Mouse (Mus musculus) heart, embryonic 13.5 days (tissue): ENCODE measurements at regions not wholly inside any gene's neighbourhood (a gene's known extent, or its start where the extent isn't known, plus 50 kb on each side); places are given as distances from the start of the nearest gene placed in this dataset.

Experiments used
- ATAC-seq: fragments of 200-750 bp; cut with Nextera tagmentation; 2 replicates; pipeline ENCODE4 v1.8.0; 2017; ENCODE audit warnings: moderate TSS enrichment; ENCODE audit not compliant: insufficient number of reproducible peaks, low FRiP score, low TSS enrichment; ENCODE audit errors: extremely low read depth
- H3K27ac ChIP-seq: fragments of 300-500 bp; sonication (generic); replicated peaks from 2 replicates; pipeline ENCODE4 v1.5.1; 2015; ENCODE audit warnings: moderate library complexity, mild to moderate bottlenecking, inconsistent platforms
- H3K27me3 ChIP-seq: fragments of 300-500 bp; sonication (generic); replicated peaks from 2 replicates; pipeline ENCODE4 v1.6.1; 2015; ENCODE audit warnings: mild to moderate bottlenecking, inconsistent platforms
- H3K36me3 ChIP-seq: fragments of 300-500 bp; sonication (generic); 2 replicates; pipeline ENCODE4 v1.6.1; 2015; ENCODE audit warnings: mild to moderate bottlenecking, inconsistent platforms
- H3K4me1 ChIP-seq: fragments of 300-500 bp; sonication (generic); 2 replicates; pipeline ENCODE4 v1.6.1; 2015; ENCODE audit warnings: inconsistent platforms
- H3K4me2 ChIP-seq: fragments of 300-500 bp; sonication (generic); 2 replicates; pipeline ENCODE4 v1.6.1; 2015; ENCODE audit warnings: inconsistent platforms, mild to moderate bottlenecking, moderate library complexity
- H3K4me3 ChIP-seq: fragments of 300-500 bp; sonication (generic); 2 replicates; pipeline ENCODE4 v1.5.1; 2015; ENCODE audit warnings: moderate library complexity, mild to moderate bottlenecking, inconsistent platforms
- H3K9ac ChIP-seq: fragments of 300-500 bp; sonication (generic); 2 replicates; pipeline ENCODE4 v1.6.1; 2015; ENCODE audit warnings: inconsistent platforms, mild to moderate bottlenecking, moderate library complexity
- H3K9me3 ChIP-seq: fragments of 300-500 bp; sonication (generic); 2 replicates; pipeline ENCODE4 v1.6.1; 2016; ENCODE audit warnings: inconsistent platforms
- WGBS: fragments of 180-500 bp; shearing (Covaris S2); methylation state at CpG from one replicate; pipeline ENCODE4 v1.1.7; 2015; ENCODE audit warnings: mixed read lengths; 5-methylcytosine and 5-hydroxymethylcytosine counted together

GRCm38 (mm10) chr8:115856816-115857215, 149.2 kb upstream of the Maf start:
- 84% methylated on average over 10 of the region's 10 CpGs for WGBS
- ATAC-seq = no peak
- no peaks in the 10 kb centered on the region for H3K36me3 ChIP-seq

GRCm38 (mm10) chr8:115855934-115856629, 148.5 kb upstream of the Maf start:
- Histone ChIP-seq H3K27ac (no peak overlapping the region), H3K4me1 (no peaks in the 10 kb centered on the region), H3K4me2 (no peak overlapping the region), H3K4me3 (no peak overlapping the region), H3K9me3 (no peaks in the 10 kb centered on the region), H3K36me3 (no peaks in the 10 kb centered on the region), H3K27me3 (no peaks in the 10 kb centered on the region), H3K9ac (no peak overlapping the region)
- 79% methylated on average over 8 of the region's 8 CpGs for WGBS
- ATAC-seq = no peak

More at GRCm38 (mm10) chr8:115856816-115857215, 149.2 kb upstream of the Maf start:
- H3K27ac ChIP-seq = no peak overlapping the region
- no peak overlapping the region for H3K9ac ChIP-seq
- H3K4me3 ChIP-seq = no peak overlapping the region
- H3K4me1 ChIP-seq = no peaks in the 10 kb centered on the region
- no peaks in the 10 kb centered on the region for H3K9me3 ChIP-seq
- no peak overlapping the region for H3K4me2 ChIP-seq
- H3K27me3 ChIP-seq = no peaks in the 10 kb centered on the region

- Histone ChIP-seq H3K36me3 (no peaks in the 10 kb centered on the region), H3K9me3 (no peaks in the 10 kb centered on the region), H3K27me3 (no peaks in the 10 kb centered on the region), H3K4me3 (no peak overlapping the region), H3K4me2 (no peak overlapping the region), H3K4me1 (no peaks in the 10 kb centered on the region), H3K27ac (no peak overlapping the region), H3K9ac (no peak overlapping the region)
- no peak for ATAC-seq
- 77% methylated on average over 9 of the region's 9 CpGs for WGBS
Observed at GRCm38 (mm10) chr8:115854209-115854900, 146.8 kb upstream of the Maf start.

- Histone ChIP-seq H3K27me3 (no peaks in the 10 kb centered on the region), H3K9me3 (no peaks in the 10 kb centered on the region), H3K9ac (no peak overlapping the region), H3K4me2 (no peak overlapping the region), H3K4me1 (no peaks in the 10 kb centered on the region), H3K27ac (no peak overlapping the region), H3K4me3 (no peak overlapping the region), H3K36me3 (no peaks in the 10 kb centered on the region)
- WGBS = 60% methylated on average over 1 of the region's 1 CpGs
- ATAC-seq = no peak
Observed at GRCm38 (mm10) chr8:115850552-115850951, 143.0 kb upstream of the Maf start.

- Histone ChIP-seq H3K36me3 (no peaks in the 10 kb centered on the region), H3K4me2 (no peak overlapping the region), H3K9me3 (no peaks in the 10 kb centered on the region), H3K4me3 (no peak overlapping the region), H3K27me3 (no peaks in the 10 kb centered on the region), H3K9ac (no peak overlapping the region), H3K27ac (no peak overlapping the region), H3K4me1 (no peaks in the 10 kb centered on the region)
- ATAC-seq = no peak
Observed at GRCm38 (mm10) chr8:115833391-115833790, 125.8 kb upstream of the Maf start.

GRCm38 (mm10) chr8:115831675-115832074, 124.1 kb upstream of the Maf start:
- no peak overlapping the region for H3K27ac ChIP-seq
- no peak overlapping the region for H3K4me2 ChIP-seq
- WGBS = 36% methylated on average over 1 of the region's 1 CpGs
- H3K4me3 ChIP-seq = no peak overlapping the region
- H3K9me3 ChIP-seq = no peaks in the 10 kb centered on the region
- H3K36me3 ChIP-seq = no peaks in the 10 kb centered on the region
- ATAC-seq = no peak
- no peaks in the 10 kb centered on the region for H3K27me3 ChIP-seq
- H3K9ac ChIP-seq = no peak overlapping the region
- peaks cover 4% of the 10 kb centered on the region for H3K4me1 ChIP-seq

GRCm38 (mm10) chr8:115830012-115830662, 122.5 kb upstream of the Maf start:
- no peaks in the 10 kb centered on the region for H3K27me3 ChIP-seq
- H3K4me1 ChIP-seq = peaks cover 18% of the 10 kb centered on the region
- H3K36me3 ChIP-seq = no peaks in the 10 kb centered on the region
- no peak for ATAC-seq
- no peak overlapping the region for H3K27ac ChIP-seq
- H3K9me3 ChIP-seq = no peaks in the 10 kb centered on the region
- H3K9ac ChIP-seq = no peak overlapping the region
- H3K4me3 ChIP-seq = no peak overlapping the region
- H3K4me2 ChIP-seq = no peak overlapping the region
- WGBS = 43% methylated on average over 4 of the region's 4 CpGs

GRCm38 (mm10) chr8:115826516-115826915, 118.9 kb upstream of the Maf start:
- WGBS = 49% methylated on average over 3 of the region's 3 CpGs
- Histone ChIP-seq H3K4me3 (no peak overlapping the region), H3K9ac (no peak overlapping the region), H3K27ac (no peak overlapping the region), H3K36me3 (no peaks in the 10 kb centered on the region), H3K4me2 (no peak overlapping the region), H3K9me3 (no peaks in the 10 kb centered on the region), H3K27me3 (no peaks in the 10 kb centered on the region), H3K4me1 (peaks cover 18% of the 10 kb centered on the region)
- no peak for ATAC-seq

GRCm38 (mm10) chr8:115825899-115826502, 118.4 kb upstream of the Maf start:
- H3K9me3 ChIP-seq = no peaks in the 10 kb centered on the region
- H3K4me3 ChIP-seq = no peak overlapping the region
- no peaks in the 10 kb centered on the region for H3K27me3 ChIP-seq
- no peaks in the 10 kb centered on the region for H3K36me3 ChIP-seq
- H3K27ac ChIP-seq = peak overlapping the region; percentile 2; the same call in 1 of the 2 replicates
- ATAC-seq = no peak
- H3K4me1 ChIP-seq = peaks cover 18% of the 10 kb centered on the region
- no peak overlapping the region for H3K4me2 ChIP-seq
- H3K9ac ChIP-seq = no peak overlapping the region
- WGBS = 36% methylated on average over 5 of the region's 5 CpGs

- Histone ChIP-seq H3K4me1 (peaks cover 18% of the 10 kb centered on the region), H3K9ac (no peak overlapping the region), H3K9me3 (no peaks in the 10 kb centered on the region), H3K4me2 (no peak overlapping the region), H3K27me3 (no peaks in the 10 kb centered on the region), H3K36me3 (no peaks in the 10 kb centered on the region), H3K27ac (no peak overlapping the region), H3K4me3 (no peak overlapping the region)
- WGBS = 89% methylated on average over 6 of the region's 6 CpGs
- no peak for ATAC-seq
Observed at GRCm38 (mm10) chr8:115824478-115824785, 116.8 kb upstream of the Maf start.

GRCm38 (mm10) chr8:115823673-115824477, 116.3 kb upstream of the Maf start:
- H3K9me3 ChIP-seq = no peaks in the 10 kb centered on the region
- no peak overlapping the region for H3K4me2 ChIP-seq
- 65% methylated on average over 8 of the region's 8 CpGs for WGBS

More at GRCm38 (mm10) chr8:115823673-115824477, 116.3 kb upstream of the Maf start:
- H3K9ac ChIP-seq = no peak overlapping the region
- ATAC-seq = no peak
- H3K4me3 ChIP-seq = no peak overlapping the region
- no peaks in the 10 kb centered on the region for H3K27me3 ChIP-seq
- no peak overlapping the region for H3K27ac ChIP-seq
- H3K36me3 ChIP-seq = no peaks in the 10 kb centered on the region
- H3K4me1 ChIP-seq = peaks cover 18% of the 10 kb centered on the region
